Mouse (Mus musculus) ZHBTc4 (cell line): Measurements from ENCODE around the gene Gucy1a1.

Experiments used
- DNase-seq: peaks from one replicate; pipeline ENCODE4 v3.0.0-alpha.2; 2011; ENCODE audit warnings: low read depth, low spot score

The Gucy1a1 gene

DNA sequence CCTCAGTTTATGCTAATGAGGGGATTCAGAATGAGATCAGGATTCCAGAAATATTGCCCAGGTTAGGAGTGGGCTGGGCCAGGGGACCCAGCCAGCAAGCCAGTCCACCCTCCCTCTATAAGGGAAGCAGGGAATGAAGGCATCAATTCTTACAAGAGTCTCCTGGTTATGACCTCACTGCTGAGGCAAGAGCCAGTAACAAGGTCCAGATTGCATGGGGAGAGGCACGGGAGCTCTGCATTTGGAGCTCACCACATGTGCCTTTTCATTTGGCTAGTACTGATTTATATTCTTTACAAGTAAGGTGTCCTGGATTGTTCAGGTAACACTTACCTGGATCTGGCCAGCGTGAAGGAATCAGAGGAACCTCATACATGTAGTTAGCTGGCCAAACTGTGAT is 48.8 kb downstream of the Gucy1a1 start:
- no peak for DNase-seq

DNA sequence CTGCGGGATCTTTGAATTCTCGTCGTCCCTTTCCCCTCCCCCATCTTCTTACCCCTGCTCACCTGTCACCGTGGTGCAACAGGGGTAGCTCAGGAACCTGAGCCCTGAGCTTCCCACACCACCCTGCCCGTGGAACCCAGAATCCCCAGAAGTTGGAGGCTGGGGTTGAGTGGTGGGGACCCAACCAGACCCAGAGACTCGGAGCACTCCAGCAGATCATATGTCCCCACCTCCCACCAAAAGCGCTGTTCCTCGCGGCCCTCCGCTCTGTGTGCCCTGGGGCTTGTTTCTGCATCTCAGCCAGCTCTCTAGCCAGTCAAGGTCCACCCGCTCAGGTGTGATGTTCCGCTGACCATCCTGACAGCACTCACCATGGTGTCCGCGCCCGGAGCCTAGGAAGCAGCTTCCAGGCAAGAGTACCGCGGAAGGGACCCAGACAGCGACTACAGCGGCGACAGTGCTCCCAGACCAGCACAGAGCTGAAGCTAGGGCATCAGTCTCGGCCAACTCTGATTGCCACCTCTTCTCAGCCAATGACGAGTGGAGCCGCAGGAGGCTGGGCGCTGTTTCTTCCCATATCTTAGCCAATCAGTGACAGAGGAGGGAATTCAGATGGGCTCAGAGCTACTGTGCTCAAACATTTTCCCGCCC is 71.3 kb downstream of the Gucy1a1 start, which contains the start of gene Gucy1b1:
TSS of gene Gucy1b1 (minus strand) at position 489 of the 651 bp plus-strand sequence.
- peak; percentile 84 for DNase-seq

DNA sequence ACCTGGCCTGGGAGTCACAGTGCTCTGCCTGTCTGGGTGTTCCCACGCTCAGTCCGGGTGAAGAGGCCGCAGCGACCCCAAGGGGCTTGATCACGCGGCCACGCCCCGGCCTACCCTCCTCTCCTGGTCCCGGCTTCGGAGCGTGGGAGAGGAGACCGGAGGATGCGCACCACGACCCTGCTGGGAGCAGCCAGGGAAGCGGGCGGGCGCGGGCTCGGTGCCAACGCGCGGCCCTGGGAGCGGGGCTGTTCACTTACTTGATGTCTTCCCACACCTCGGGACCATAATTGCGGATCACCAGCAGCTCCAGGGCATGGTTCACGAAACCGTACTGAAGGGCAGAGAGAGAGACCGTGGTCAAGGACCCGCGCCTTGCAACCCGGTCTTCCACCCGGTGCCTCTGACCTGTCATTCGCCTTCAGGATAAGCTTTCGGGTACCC is 71.8 kb downstream of the Gucy1a1 start:
- peak; percentile 41 for DNase-seq

DNA sequence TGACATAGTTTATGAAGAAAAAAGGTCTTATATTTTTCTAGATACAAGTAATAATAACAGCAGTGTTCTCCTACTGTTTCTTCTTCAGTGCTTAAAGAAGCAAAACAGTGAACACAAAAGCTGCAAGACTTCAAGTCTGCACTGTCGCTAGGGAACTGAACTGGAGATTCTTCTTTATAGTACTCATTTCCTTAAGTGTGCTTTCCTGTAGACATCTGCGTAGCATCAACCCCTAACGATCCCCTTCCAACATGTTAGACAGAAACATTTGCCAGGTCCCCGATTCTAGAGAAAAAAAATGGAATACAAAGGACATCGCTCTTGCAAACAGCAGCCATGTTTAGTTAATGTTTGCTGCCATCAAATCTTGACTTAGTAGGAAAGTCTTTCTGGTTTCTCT is 77.8 kb downstream of the Gucy1a1 start:
- DNase-seq, result no peak

DNA sequence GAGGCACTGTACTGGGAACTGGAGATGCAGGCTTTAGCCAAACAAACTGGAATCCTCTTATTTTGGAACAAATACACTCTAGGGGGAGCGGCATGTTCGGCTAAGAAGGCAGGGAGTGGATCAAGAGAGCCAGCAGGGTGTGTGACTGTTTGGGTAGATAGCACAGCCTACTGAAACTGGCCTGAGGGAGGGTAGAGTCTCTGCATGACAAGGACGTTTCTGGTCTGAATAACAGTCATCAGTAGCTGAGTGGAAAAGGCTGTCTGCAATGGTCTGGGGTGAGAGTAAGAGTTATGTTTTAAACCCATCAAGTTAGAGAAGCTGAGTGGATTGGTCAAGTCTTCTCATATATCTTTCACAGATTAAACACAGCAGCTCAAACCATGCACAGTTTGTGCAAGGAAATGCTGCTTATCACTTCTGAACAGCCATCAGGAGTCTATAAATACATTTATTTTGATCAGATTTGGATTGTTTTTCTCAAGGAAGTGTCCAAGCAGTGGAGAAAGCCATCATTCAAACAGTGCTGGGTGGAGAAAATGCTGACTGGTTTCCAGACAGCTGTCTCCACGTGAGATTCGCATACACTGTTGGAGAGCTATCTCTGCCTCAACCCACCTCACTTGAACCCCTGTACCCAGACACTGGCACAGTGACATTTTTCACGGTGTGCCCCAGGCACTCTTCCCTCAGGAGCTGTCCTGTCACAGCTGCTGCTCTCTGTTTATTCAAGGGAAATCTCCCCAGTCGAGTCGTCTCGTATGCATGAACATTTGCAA is 84.0 kb downstream of the Gucy1a1 start:
- DNase-seq, result peak; percentile 15

DNA sequence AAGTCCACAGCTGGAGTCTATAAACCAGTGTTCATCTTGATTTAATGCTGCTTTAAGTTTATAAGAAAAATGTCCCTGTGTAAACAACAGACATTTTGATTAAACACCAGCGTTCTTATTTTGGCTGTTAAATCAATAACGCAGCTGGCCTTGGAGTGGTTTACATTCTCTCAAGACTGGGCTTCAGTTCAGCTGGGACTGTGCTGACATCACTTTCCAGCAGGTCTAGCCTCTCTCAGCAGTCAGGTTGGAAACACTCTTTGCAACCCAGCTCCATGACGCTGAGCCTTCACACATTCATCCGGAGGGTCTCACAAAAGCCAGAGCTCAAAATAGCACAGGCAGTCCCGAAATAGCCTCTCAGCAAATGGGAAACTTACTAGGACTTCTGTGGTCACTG is 88.4 kb downstream of the Gucy1a1 start:
- DNase-seq, result no peak

DNA sequence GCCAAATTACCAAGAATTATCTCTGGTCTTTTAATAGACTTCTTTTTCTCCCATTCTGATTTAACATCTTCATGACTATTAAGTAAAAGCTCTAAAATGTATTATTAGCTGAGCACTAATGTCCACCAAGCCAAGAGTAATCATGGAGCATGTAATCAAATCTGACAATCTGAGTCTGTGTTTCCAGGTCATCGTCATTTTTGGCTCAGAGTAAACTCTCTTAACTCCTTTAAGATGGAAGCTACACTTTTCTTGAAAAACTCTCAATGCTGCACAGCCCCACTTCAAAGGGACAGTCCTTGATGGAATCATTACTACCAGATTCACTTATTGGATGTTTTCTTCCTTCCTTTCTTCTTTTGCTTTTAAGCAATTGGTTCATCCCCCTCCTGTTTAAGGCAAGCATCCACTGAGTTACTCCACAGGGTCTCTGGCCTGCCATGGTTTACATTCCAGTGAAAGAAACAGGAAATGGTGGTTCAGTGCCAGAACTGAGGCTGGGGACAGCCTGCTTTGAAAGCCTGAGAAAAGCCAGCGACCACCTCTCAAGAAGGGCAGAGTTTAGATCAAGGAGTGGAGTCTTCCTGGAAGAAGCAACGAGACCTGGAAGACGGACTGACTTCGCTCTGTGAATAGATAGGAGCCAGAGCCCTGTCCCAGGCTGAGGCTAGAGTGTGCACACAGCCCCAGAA is 91.2 kb downstream of the Gucy1a1 start:
- no peak for DNase-seq

DNA sequence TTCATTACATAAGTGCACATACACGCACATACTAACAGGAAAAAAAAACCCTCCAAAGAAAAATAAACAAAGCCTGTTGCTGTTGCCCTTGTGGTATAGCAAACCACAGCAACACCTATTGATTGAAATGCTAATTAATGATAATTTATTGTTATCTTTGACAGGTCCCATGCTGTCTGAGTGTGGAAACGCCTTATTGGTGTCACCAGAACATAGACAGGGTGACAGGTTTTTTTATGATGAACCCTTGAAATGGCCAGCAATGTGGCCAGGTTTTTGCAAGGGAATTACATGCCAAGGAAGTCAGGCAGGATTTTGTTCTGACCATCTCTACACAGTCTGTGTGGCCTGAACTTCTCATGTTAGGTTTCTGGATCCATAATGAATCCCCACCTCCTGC is 93.6 kb downstream of the Gucy1a1 start:
- no peak for DNase-seq

DNA sequence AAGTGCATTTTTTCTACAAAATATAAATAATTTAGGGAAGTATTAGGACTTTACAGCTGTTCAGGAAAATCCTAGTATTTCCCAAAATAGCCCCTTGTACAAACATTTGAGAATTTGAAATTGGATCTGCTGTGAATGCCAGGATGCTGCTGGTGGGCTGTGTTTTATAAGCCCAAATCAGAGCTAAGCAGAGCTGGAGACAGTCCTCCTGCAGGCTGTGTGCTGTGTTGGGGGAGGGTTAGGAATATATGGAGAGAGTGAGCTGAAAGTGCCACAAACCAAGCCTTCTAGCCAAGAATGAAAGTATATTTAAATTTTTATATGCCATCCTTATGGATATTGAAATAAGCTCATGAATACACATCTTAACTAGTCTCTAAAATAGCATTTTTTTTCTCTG is 94.1 kb downstream of the Gucy1a1 start:
- DNase-seq, result no peak

DNA sequence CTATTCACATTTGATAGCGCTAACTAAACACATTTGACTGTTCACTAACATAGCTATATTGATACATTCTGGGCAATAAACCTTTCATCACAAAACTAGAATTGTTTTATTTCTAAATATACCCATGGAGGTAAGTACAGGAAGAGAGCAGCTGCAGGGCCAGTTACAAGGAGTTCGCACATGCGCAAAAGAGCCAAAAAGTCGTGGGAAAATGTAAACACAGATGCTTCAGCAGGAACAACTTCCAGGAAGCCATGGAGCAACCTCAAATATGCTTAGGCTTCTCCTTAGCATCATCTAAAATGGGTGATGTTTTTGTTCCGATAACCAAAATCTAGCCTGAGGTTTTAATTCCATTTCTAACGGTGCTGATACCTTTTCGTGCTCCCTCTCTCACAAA is 96.9 kb downstream of the Gucy1a1 start:
- no peak for DNase-seq

DNA sequence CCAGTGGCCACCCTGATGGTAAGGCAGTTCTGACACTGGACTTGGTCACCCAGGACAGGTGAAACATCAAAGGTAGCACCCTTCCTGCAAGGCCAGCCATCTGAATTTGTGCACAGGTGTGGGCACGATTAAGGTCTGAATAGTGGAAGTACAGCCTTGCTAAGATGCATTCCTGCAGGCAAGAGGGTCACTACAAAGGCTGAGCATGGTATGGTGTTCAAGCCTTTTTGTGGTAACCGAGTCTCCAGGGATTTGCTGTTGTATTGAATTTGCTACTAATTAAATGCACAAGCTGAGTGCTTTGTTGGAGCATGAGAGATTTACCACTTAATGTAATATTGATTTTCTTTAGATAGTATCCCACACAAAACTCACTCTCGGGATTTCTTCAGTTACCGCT is 97.5 kb downstream of the Gucy1a1 start:
- DNase-seq, result no peak

DNA sequence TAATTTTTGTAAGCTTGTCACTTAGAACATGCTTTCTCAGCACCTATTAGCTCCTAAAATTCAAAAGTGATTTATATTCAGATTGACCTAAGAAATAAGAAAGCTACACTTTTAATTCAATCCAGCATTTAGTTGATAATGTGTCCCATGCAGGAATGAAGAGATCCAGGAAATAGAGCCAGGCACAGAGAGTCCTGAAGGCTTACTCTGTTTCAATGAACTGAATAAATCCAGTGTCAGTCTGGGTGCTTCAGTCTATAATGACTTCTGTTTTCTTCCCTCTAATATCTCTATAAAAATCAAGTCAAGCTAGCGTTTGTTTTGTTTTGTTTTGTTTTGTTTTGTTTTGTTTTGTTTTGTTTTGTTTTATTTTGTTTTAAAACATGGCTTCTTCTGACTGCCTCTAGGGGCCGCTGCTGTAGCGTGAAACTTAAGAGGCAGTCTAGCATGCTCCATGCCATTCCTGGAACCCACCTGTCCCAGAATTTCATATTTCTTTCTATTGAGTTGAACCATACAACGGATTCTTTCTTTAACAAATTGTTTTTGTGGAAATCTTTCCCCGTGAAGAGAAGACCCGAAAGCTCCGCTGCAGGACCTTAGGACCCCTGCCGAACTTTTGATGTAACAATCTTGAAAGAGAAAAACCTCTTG is 98.4 kb downstream of the Gucy1a1 start:
- DNase-seq, result peak; percentile 46

DNA sequence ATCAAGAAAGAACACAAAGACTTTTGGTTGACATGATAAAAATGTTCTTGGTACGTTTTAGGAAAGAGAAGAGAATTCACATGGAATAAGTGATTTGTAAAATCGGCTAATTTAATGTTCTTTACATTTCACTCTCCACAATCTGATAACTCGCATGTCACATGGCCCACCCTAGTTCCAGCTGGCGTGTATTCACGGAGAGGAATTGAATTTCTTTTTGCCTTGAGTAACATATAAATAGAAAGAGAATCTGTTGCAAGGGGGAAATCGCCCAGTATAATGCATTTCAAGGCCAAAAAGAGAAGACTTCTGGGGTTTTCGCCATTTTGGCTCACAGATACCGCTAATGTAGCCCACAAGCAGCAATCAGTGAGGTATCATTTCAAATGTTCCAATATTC is 99.5 kb downstream of the Gucy1a1 start:
- no peak for DNase-seq

DNA sequence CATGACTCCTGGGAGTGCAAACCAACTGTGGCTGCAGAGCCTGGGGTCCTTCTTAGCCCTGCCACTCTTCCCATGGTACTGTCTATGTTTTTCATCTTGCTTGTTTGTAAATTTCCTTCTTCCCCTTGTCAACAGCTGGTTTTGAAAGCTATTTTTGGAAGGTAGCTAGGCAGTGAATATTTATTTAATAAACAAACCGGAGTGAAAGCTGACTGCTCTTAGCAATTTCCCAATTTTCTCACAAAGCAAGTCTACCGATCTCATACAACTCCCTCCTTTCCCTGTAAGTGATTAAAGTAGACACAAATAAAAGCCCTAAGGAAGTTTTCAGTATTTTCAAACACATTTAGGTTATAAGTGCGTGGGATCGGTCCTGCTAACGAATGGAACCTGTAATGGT is 100.7 kb downstream of the Gucy1a1 start:
- DNase-seq, result no peak

DNA sequence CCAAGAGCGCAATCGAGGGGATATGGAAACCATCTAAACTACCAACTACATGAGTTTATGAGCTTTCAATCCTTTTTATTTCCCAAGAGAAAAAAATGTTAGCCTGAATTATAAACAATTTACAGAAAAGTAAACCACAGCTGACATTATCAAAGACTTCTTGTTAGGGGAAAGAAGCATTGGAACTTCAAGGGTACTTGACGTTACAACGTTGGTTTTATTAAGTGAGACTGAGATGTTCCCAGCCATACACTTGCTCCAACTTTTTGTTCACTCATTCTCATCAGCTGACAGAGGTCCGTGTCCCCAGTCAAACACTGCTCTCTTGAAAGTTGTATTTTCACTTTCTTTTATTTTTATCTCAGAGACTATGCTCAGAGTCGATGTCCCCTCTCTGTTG is 101.9 kb downstream of the Gucy1a1 start:
- DNase-seq, result no peak
